Mouse (Mus musculus) midbrain, embryonic 15.5 days (tissue): ENCODE measurements around the gene Ccpg1. TPM values are rescaled to one million over a fixed set of nuclear protein-coding genes. Genes with fewer than 3 reads are reported as not detected.
A peak's percentile ranks its signal among the peaks of the same experiment; 100 is the strongest.

ENCODE experiments used
- ATAC-seq: fragments of 200-750 bp; cut with Nextera tagmentation; replicated peaks from 2 replicates; pipeline ENCODE4 v1.8.0; 2017; ENCODE audit warnings: moderate TSS enrichment
- H3K27ac ChIP-seq: fragments of 300-500 bp; sonication (generic); 2 replicates; pipeline ENCODE4 v1.5.1; 2015; ENCODE audit warnings: mild to moderate bottlenecking, inconsistent platforms
- H3K27me3 ChIP-seq: fragments of 300-500 bp; sonication (generic); replicated peaks from 2 replicates; pipeline ENCODE4 v1.6.1; 2015; ENCODE audit warnings: inconsistent platforms
- H3K36me3 ChIP-seq: fragments of 300-500 bp; sonication (generic); replicated peaks from 2 replicates; pipeline ENCODE4 v1.6.1; 2015; ENCODE audit warnings: inconsistent platforms
- H3K4me1 ChIP-seq: fragments of 300-500 bp; sonication (generic); 2 replicates; pipeline ENCODE4 v1.6.1; 2015; ENCODE audit warnings: inconsistent platforms
- H3K4me2 ChIP-seq: fragments of 300-500 bp; sonication (generic); 2 replicates; pipeline ENCODE4 v1.6.1; 2015; ENCODE audit warnings: inconsistent platforms, mild to moderate bottlenecking, moderate library complexity
- H3K4me3 ChIP-seq: fragments of 300-500 bp; sonication (generic); 2 replicates; pipeline ENCODE4 v1.5.1; 2015; ENCODE audit warnings: mild to moderate bottlenecking, inconsistent platforms
- H3K9ac ChIP-seq: fragments of 300-500 bp; sonication (generic); 2 replicates; pipeline ENCODE4 v1.6.1; 2015; ENCODE audit warnings: mild to moderate bottlenecking, inconsistent platforms
- H3K9me3 ChIP-seq: fragments of 300-500 bp; sonication (generic); 2 replicates; pipeline ENCODE4 v1.6.1; 2016; ENCODE audit warnings: inconsistent platforms
- WGBS: fragments of 180-500 bp; shearing (Covaris S2); methylation state at CpG from one replicate; pipeline ENCODE4 v1.1.7; 2015; ENCODE audit warnings: mixed read lengths; 5-methylcytosine and 5-hydroxymethylcytosine counted together
- polyA plus RNA-seq: library from polyadenylated mRNA; unstranded; fragments of >200 nt; fragmentation: Nextera tagmentation; extraction: Ambion mirVana; gene quantifications from 2 replicates; pipeline ENCODE4 v1.2.1, GENCODE M21; 2015

The Ccpg1 gene
- polyA plus RNA-seq, 1 experiment from 2014 or later = 46.2 TPM

DNA sequence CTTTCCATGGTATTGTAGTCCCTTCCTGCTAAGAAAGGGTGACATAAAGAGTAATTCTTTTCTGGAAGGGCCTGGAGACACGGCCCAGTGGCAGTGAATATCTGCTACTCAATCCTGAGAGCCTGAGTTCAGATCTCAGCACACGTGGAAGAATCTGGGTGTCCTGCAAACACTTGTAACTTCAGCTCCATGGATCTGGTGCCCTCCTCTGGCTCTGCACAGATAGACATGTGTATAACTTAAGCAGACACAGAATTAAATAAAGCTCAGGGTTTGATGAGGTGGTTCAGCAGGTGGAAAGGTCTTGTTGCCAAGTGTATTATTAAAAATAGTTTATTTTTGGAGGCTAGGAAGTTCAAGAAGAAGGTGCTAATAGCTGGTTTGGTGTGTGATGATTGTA lies 15.3 kb downstream of the Ccpg1 start:
- no peak for ATAC-seq
- Histone ChIP-seq H3K4me1 (no peaks in the 10 kb centered on the region), H3K4me2 (no peak overlapping the region), H3K27me3 (no peaks in the 10 kb centered on the region), H3K4me3 (no peak overlapping the region), H3K27ac (no peak overlapping the region), H3K9me3 (no peaks in the 10 kb centered on the region), H3K36me3 (peaks cover 28% of the 10 kb centered on the region), H3K9ac (no peak overlapping the region)
- 63% methylated on average over 2 of the region's 2 CpGs for WGBS

DNA sequence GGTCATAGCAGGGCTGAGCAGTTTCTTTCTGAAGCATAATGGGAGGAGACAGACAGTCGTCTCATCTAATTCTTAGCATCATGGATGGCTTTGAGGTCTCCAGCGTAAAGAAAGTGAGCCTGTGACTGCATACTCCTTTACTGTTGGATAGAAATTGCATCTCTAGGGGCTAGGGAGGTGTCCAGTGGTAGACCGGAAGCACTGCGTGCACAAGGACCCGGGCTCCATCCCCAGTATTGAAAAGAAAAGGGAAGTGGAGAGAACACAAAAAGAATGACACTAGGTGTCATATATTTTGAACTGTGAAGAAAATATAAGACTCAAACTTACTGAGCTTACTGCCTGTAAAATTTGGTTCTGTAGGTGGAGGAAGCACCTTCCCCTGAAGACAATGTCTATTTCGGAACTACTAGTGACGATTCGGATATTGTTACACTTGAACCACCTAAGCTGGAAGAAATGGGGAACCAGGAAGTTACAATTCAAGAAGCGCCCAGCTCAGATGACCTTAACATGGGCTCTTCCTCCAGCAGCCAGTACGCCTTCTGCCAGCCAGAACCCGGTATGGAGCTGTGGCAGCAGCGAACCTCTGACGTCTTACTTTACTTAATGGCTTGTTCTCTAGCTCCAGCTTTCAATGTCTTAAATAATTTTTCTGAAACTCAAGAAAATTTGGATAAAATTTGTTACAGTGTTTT lies 16.2 kb downstream of the Ccpg1 start:
- peaks cover 37% of the 10 kb centered on the region for H3K36me3 ChIP-seq
- H3K4me3 ChIP-seq = no peak overlapping the region
- H3K9me3 ChIP-seq = no peaks in the 10 kb centered on the region
- no peak overlapping the region for H3K27ac ChIP-seq
- ATAC-seq = no peak
- no peaks in the 10 kb centered on the region for H3K4me1 ChIP-seq
- H3K27me3 ChIP-seq = no peaks in the 10 kb centered on the region
- no peak overlapping the region for H3K9ac ChIP-seq
- WGBS = 90% methylated on average over 13 of the region's 13 CpGs
- no peak overlapping the region for H3K4me2 ChIP-seq

DNA sequence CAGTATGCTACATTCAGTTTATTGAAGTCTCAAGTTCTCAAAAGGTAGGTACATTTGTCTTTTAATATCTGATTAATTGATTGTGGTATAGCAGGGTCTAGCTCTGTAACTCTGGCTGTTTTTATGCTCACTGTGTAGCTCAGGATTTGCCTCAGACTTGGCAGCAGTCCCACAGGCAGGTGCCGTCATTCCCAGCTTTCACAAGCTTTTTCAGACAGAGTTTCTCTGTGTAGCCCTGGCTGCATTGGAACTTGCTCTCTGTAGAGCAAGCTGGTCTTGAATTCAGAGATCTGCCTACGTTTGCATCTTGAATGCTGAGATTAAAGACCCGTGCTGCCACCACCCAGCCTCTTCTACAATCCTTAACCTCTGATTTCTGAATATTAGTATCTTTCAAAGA lies 16.9 kb downstream of the Ccpg1 start:
- Histone ChIP-seq H3K4me2 (no peak overlapping the region), H3K27ac (no peak overlapping the region), H3K4me1 (no peaks in the 10 kb centered on the region), H3K36me3 (peaks cover 37% of the 10 kb centered on the region), H3K9me3 (no peaks in the 10 kb centered on the region), H3K27me3 (no peaks in the 10 kb centered on the region), H3K9ac (no peak overlapping the region), H3K4me3 (no peak overlapping the region)
- 66% methylated on average over 3 of the region's 3 CpGs for WGBS
- ATAC-seq = no peak

DNA sequence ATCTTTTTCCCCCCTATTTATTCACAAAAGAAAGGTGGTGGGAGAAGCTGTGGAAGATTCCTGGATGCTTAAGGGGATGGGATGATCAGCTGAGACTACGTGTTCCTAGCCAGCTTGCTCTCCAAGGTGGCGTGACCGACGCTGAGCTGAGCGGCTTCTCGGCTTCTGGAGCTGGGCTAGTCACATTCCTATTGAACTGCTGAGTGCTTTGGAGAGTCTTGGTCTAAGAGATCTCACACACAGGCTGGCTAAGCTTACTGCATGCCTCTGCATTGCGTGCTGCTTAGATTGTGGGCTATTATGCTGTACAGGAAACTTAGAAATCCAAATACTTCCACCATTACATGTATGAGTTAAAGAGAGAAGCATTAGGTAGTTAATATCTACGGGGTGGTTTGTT lies 18.8 kb downstream of the Ccpg1 start:
- no peak overlapping the region for H3K4me2 ChIP-seq
- no peak for ATAC-seq
- H3K4me1 ChIP-seq = no peaks in the 10 kb centered on the region

DNA sequence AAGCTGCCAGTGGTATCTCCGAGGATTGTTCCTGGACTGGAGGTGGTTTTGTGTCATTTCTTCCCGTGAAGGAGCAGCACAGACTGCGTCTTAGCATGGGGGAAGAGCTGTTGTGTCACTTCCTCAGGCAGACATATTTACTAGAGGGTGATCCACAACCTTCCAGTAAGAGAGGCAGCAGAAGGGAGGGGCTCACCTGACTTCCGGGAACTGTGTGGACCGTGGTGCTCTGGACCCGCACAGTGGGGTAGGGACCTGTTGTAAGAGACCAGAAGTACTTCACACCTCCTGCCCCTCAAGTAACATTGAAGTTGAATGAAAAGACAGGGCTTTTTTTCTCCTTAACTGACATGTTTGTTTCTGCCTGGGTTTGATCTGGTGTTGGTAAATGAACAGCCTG lies 19.9 kb downstream of the Ccpg1 start:
- peaks cover 43% of the 10 kb centered on the region for H3K36me3 ChIP-seq
- no peak for ATAC-seq
- WGBS = 86% methylated on average over 6 of the region's 6 CpGs

More for the DNA sequence above, 18.8 kb downstream of the Ccpg1 start:
- H3K9ac ChIP-seq = no peak overlapping the region
- H3K27ac ChIP-seq = no peak overlapping the region
- peaks cover 44% of the 10 kb centered on the region for H3K36me3 ChIP-seq
- H3K9me3 ChIP-seq = no peaks in the 10 kb centered on the region
- no peak overlapping the region for H3K4me3 ChIP-seq
- H3K27me3 ChIP-seq = no peaks in the 10 kb centered on the region
- WGBS = 87% methylated on average over 8 of the region's 8 CpGs

DNA sequence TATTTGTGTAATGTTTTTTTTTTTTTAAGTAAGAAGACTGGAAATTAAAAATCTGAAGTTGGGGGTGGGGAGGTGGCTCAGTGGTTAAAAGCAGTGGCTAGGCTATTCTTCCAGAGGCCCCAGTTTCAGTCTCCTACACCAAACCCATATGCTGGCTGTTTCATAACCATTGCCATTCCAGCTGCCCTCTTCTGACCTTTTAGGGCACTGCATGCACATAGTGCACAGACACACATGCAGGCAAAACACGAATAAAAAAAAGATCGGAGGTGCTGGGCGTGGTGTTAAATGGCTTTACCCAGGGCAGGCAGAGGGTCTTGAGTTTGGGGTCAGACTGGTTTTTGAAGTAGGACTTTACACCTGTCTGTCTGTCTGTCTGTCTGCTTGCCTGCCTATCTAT lies 20.9 kb downstream of the Ccpg1 start:
- H3K4me3 ChIP-seq = no peak overlapping the region
- ATAC-seq = no peak
- no peak overlapping the region for H3K4me2 ChIP-seq
- no peak overlapping the region for H3K9ac ChIP-seq
- WGBS = 94% methylated on average over 3 of the region's 3 CpGs
- no peaks in the 10 kb centered on the region for H3K9me3 ChIP-seq
- peaks cover 44% of the 10 kb centered on the region for H3K36me3 ChIP-seq
- no peak overlapping the region for H3K27ac ChIP-seq
- no peaks in the 10 kb centered on the region for H3K27me3 ChIP-seq
- no peaks in the 10 kb centered on the region for H3K4me1 ChIP-seq

More for the DNA sequence above, 19.9 kb downstream of the Ccpg1 start:
- no peaks in the 10 kb centered on the region for H3K4me1 ChIP-seq
- no peak overlapping the region for H3K4me2 ChIP-seq
- no peak overlapping the region for H3K9ac ChIP-seq
- H3K4me3 ChIP-seq = no peak overlapping the region
- no peaks in the 10 kb centered on the region for H3K27me3 ChIP-seq
- no peak overlapping the region for H3K27ac ChIP-seq
- H3K9me3 ChIP-seq = no peaks in the 10 kb centered on the region

DNA sequence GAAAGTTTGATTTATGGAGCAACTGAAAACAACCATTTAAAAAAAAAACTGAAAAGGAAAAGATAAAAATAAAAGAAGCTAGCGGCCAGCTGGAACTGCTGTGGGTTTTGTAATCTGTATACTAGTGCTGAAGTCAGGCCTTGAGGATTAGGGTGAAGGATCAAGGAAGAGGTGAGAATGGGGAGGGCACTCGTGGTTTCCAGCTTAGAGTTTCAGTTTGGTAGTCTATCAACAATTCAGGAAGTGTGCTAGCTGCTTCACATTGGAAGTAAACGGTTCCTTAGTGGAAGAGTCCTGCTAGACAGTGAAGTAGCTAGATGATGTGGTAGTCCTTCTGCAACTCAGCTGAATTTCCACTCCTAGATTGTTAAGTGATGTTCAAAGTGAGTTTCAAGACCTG lies 23.2 kb downstream of the Ccpg1 start:
- Histone ChIP-seq H3K9ac (no peak overlapping the region), H3K4me3 (no peak overlapping the region), H3K9me3 (no peaks in the 10 kb centered on the region), H3K27me3 (no peaks in the 10 kb centered on the region), H3K4me1 (no peaks in the 10 kb centered on the region), H3K36me3 (peaks cover 48% of the 10 kb centered on the region), H3K4me2 (no peak overlapping the region), H3K27ac (no peak overlapping the region)
- no peak for ATAC-seq
- WGBS = 75% methylated on average over 3 of the region's 3 CpGs

DNA sequence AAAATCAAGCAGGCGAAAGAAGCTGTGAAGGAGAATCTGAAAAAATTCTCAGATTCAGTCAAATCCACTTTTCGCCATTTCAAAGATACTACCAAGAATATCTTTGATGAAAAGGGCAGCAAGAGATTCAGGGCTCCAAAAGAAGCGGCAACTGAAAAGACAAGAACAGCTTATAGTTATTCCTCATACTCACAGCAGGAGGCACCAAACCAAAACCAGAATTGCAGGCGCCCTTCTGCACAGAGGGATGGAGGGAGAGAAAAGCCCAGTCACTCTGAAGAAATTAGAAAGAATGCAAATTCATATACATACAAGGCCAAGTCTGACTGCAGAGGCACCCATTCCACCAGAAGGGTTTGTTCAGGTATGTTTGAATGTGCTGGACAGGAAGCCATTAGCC lies 27.4 kb downstream of the Ccpg1 start:
- no peak for ATAC-seq
- Histone ChIP-seq H3K9me3 (no peaks in the 10 kb centered on the region), H3K9ac (no peak overlapping the region), H3K4me2 (no peak overlapping the region), H3K4me3 (no peak overlapping the region), H3K36me3 (peaks cover 62% of the 10 kb centered on the region), H3K27ac (no peak overlapping the region), H3K4me1 (no peaks in the 10 kb centered on the region), H3K27me3 (no peaks in the 10 kb centered on the region)
- 88% methylated on average over 4 of the region's 4 CpGs for WGBS

DNA sequence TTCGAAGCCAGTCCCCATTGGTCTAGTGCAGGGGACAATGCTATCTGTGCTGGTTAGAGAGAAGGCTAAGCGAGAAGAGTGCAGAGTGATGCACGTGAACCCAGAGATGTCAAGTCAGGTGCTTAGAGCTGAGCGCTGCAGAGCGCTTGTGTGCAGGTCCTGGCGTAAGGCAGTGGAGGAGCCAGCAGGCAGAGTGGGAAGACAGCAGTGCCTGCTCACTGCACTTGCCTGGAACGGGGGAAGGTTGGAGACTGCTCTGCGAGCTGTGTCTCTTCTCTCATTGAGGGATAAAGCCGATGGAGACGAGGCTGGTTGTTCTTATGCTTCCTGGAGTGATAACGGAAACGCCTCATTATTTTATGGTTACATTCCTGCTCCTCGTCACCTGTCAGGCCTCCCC lies 29.5 kb downstream of the Ccpg1 start:
- no peak for ATAC-seq
- no peaks in the 10 kb centered on the region for H3K9me3 ChIP-seq
- no peak overlapping the region for H3K27ac ChIP-seq
- no peaks in the 10 kb centered on the region for H3K27me3 ChIP-seq
- H3K4me1 ChIP-seq = no peaks in the 10 kb centered on the region
- no peak overlapping the region for H3K4me2 ChIP-seq
- no peak overlapping the region for H3K4me3 ChIP-seq
- peaks cover 56% of the 10 kb centered on the region for H3K36me3 ChIP-seq
- no peak overlapping the region for H3K9ac ChIP-seq
- 91% methylated on average over 13 of the region's 13 CpGs for WGBS

DNA sequence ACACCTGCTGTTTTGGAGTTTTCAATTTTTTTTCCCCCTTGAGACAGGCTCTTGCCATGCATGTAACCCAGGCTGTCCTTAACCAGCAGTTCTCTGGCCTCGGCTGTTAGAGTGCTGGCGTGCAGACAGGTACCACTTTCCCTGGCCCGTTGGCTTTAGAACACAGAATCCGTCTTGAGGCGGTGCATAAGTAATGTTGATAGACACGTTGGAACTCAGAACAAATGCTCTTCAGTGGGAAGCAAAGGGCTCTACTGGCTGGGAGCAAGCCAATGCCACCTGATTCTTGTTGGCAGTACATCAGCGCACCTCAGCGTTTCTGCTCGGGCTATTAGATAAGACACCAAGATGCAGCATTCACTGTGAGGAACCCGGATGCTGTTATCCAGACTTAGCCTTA lies 34.6 kb downstream of the Ccpg1 start:
- no peaks in the 10 kb centered on the region for H3K9me3 ChIP-seq
- H3K4me3 ChIP-seq = no peak overlapping the region
- H3K36me3 ChIP-seq = peaks cover 33% of the 10 kb centered on the region
- H3K4me2 ChIP-seq = no peak overlapping the region
- no peak overlapping the region for H3K27ac ChIP-seq
- 92% methylated on average over 10 of the region's 10 CpGs for WGBS
- H3K27me3 ChIP-seq = no peaks in the 10 kb centered on the region
- ATAC-seq = no peak
- H3K4me1 ChIP-seq = no peaks in the 10 kb centered on the region
- no peak overlapping the region for H3K9ac ChIP-seq

DNA sequence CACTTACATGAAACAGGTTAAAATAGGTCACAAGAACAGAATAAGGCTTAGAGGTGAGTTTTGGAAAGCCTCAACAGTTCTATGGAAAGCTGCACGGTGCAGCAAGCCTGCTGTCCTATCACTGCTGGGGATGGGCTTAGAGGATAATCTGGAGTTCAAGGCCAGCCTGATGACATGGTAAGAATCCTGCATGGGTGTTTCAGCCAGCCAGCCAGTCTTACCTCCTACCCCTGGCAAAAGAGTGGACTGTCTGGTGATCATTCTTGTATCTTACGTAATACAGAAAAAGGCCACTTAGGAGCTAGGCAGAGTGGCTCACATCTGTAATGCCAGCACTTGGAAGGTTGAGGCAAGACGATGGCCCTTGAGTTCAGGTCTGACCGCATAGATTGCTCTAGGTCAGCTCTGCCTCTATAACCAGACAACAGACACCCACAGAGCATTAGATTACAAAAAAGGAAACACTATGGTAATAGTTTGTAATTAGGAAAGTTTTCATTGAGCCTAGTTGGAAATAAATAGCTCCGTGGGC lies 35.4 kb downstream of the Ccpg1 start:
- Histone ChIP-seq H3K36me3 (peaks cover 27% of the 10 kb centered on the region), H3K27ac (no peak overlapping the region), H3K4me2 (no peak overlapping the region), H3K4me1 (no peaks in the 10 kb centered on the region), H3K4me3 (no peak overlapping the region), H3K27me3 (no peaks in the 10 kb centered on the region), H3K9ac (no peak overlapping the region), H3K9me3 (no peaks in the 10 kb centered on the region)
- WGBS = 93% methylated on average over 5 of the region's 5 CpGs
- no peak for ATAC-seq

DNA sequence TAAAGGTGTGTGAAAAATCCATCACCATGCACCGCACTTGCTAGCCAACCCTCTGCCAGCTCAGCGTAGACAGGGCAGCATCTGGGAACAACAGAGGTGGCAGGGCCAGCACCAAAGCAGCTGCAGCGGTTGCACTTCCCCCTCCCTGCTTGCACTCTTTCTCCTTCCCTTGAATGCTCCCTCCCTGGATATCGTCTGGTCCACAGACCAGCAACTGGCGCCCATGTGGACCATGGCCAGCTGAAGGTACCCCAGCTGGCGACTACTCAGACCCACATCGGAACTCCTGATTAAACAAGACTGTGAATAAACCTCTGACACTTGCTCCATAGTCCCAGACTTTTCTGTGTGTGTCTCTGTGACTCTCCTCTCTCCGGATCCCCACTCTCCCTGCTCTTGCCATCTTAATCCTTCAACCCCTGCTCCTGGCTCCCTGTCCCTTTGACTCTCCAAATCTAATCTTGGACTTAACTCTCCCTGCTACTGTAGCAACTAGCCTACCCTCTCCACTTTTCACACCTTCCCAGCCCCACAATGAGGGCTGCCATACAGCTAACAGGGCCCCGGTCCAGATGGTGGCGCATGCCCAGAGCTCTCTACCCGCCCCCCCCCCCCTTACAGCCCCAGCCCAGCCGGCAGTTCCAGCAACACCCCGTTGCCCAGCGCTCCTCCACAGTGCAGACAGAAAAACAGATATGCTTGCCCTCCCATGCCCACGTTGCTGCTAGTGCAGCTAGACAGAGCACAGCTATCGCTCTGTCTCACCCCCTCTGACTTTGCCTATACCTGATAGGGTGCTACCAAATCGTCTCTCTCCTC lies 40.8 kb downstream of the Ccpg1 start:
- no peak overlapping the region for H3K9ac ChIP-seq

More for the DNA sequence above, 40.8 kb downstream of the Ccpg1 start:
- H3K27ac ChIP-seq = no peak overlapping the region
- peak overlapping the region; percentile 21 for H3K4me2 ChIP-seq
- H3K27me3 ChIP-seq = no peaks in the 10 kb centered on the region
- peaks cover 19% of the 10 kb centered on the region; the same call in 1 of the 2 replicates for H3K36me3 ChIP-seq
- H3K4me1 ChIP-seq = no peaks in the 10 kb centered on the region
- H3K4me3 ChIP-seq = no peak overlapping the region
- peak; percentile 69 for ATAC-seq
- WGBS = 26% methylated on average over 17 of the region's 17 CpGs
- no peaks in the 10 kb centered on the region for H3K9me3 ChIP-seq
